Mouse (Mus musculus) neutrophil, adult 5-6 weeks (primary cell): ENCODE data around the gene Tarbp1. TPM values are rescaled to one million over a fixed set of nuclear protein-coding genes. Genes with fewer than 3 reads are reported as not detected.
A peak's percentile ranks its signal among the peaks of the same experiment; 100 is the strongest.
"Not testable (repeated sequence)": the region's sequence is repeated elsewhere in the genome, so short reads cannot be mapped to it uniquely, and the experiment has no call there.

Source experiments
- ATAC-seq: fragments of 151-379, 151-347 bp; 2 replicates; pipeline ENCODE4 v1.8.0; 2017; ENCODE audit warnings: mild to moderate bottlenecking, moderate TSS enrichment; ENCODE audit not compliant: insufficient number of reproducible peaks, poor library complexity, low FRiP score, severe bottlenecking; ENCODE audit errors: extremely low read depth
- total RNA-seq: library from RNA; stranded (forward); fragments of 200-1000 nt; gene quantifications from 2 replicates; pipeline ENCODE4 v1.2.3, GENCODE M21; 2017

Gene Tarbp1
- total RNA-seq, 1 experiment from 2014 or later, result 3.1 TPM

DNA sequence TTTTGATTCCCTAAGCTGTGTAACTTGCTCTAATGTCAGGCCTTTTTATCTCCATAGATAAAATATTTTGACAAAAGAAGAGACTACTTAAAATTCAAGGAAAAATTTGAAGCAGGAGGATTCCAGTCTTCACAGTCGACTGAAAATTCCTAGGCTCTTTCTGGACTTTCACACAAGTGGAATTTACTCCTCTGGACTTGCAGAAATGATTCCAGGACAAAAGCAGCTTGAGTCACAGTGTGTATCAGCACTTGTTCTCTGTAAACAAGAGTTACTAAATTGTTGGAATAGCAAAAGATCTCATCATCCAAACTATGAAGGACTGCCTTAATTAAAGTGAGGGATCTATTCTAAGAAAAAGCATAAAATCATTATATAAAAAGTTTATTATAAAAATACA lies 49.9 kb downstream of the Tarbp1 start:
- no peak for ATAC-seq

DNA sequence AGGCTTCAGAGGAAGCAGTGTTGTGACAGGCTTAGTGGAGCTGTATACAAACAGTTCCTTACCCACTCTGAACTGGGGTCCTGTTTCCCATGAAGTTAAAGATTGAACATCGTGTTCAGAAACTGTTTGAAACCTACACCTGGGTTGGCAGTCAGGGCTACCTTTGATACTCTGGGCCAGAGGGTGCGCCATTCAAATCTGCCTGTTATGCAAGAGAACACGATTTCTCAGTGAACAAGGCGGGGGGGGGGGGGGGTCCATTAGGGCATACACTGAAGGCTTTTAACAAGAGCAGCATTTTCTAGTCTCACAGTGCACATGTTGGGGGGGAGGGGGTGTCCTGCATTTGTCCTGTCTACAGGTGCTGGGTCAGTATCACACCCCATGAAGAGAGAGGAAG lies 50.7 kb downstream of the Tarbp1 start:
- ATAC-seq, result no peak

DNA sequence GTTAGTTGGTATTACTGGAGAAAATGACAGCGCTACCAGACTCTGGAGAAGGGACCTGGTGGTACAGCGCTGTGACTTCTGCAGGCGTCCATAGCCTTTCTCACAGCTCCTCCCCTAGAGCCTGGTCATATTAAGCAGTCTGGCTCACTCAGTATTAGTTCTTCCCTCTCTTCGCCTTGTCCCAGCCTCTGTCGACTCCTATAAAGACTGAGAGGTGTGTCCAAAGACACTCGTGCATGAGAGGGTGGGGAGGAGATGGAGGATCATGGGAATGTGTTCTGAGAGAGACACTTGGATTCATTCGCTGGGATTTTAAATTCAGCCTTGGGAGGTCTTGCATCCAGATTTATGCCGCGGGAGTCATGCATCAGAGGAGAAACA lies 52.0 kb downstream of the Tarbp1 start:
- ATAC-seq, result no peak

DNA sequence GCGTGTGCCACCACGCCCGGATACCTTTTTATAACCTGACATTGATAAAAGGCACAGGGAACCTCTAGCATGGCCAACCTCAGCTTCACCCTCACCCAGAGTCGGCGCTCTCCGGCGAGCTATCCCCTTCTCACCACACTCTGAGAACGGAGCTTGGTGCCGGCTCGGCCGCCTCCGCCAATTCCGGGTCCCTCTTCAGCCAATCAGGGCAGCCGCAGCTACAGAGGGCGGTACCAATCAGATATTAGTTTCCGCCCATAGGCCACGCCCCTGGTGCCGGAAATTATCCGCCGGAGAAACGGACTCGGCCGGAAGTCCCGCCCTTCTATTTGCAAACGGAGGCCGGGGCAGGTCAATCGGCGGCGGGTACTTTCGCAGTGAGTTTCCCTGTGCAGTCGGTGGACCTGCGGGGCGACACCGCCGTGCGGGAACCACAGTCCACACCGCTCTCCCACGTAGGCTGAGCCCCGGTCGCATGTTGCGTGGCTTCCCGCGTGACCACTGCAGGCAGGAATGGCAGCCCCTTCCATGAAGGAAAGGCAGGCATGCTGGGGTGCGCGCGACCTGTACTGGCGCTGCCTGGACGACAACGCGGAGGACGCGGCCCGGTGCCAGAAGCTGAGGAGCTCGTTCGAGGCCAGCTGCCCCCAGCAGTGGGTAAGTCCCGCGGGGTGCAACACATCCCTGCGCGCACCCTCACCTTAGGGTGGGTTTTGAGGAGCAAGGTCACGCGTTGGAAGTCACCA lies 52.5 kb downstream of the Tarbp1 start, which contains the start of gene Coa6:
Coa6 (plus strand) TSS at position 342 of the 746 bp plus-strand sequence.
- ATAC-seq, result peak; percentile 98

DNA sequence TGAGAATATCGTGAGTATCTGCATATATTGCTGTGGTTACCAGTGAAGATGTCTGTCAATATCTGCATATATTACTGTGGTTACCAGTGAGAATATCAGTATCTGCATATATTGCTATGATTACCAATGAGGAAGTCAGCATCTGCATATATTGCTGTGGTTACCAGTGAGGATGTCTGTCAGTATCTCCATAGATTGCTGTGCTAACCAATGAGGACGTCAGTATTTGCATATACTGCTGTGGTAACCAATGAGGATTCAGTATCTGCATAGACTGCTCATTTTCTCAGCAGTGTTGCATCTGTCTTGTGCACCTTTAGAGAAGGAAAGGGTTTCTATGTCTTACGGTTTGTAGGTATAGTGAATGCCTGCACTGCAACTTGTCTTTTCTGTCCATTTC lies 54.0 kb downstream of the Tarbp1 start:
- ATAC-seq, result no peak

DNA sequence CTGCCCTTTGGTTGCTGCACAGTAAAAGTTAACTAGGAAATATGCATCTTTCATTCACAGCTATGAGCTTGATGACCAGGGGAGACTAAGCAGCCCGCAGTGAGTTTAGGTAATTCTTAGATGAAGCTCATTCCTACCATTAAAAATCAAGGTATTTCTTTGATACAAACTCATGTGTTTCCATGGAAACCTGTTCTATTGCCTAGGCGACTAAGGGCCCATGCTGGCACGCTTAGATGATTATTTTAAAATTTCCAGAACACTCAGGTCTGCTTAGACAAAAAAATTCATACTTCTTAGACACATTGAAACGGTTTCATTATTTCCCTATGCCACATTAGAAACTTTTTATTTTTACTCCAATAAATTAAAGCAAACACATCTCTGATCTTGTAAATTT lies 69.8 kb downstream of the Tarbp1 start:
- ATAC-seq, result no peak

DNA sequence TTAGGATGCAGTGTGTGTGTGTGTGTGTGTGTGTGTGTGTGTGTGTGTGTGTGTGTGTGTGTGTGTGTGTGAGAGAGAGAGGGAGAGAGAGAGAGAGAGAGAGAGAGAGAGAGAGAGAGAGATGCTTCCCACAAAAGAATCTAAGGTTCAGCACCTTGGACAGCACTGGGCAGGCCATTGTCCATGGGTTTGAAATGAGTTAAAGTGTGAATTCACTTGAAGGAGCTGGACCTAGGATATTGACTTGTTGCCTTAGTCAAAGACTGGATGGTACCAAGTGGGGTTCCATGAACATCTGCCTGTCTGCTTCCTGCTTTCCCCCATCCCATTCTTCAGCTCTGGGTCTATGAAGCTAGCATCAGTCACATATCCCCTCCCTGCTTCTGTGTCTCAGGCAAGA lies 70.3 kb downstream of the Tarbp1 start:
- not testable (repeated sequence) for ATAC-seq

DNA sequence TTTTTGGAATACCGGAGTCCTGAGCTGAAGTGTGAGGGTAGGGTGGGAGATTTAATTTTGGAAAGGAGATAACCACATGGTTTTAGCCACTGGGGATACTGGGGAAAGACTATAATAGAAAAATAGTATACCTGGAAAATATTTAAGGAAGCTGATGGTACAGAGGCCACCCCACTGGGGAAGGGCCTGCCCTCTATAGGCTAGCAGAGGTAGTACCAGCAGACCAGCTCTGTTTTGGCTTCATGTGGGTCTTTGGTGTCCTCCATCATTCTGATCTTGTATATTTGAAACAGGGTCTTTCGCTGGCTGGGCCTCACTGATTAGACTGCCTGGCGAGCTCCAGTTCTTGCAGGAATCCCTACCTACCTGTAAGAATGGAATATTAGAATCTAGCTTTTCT lies 76.5 kb downstream of the Tarbp1 start:
- no peak for ATAC-seq

DNA sequence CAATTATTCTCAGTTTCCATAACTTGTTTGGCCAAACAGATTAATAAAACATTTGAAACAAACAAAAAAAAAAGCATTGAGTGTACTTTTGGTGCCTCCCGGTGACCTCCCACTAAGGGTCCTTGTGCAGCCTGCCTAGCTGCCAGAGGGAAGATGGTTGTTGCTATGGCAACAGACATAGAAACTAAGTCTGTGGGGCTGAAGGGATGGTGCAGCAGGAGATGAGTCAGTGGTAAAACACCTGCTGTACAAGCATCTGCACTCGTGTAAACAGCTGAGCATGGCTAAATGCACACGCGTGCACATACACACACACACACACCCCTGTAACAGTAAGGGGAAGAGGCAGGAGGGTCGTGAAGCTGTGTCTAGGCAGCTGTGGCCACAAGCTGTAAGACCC lies 78.9 kb downstream of the Tarbp1 start:
- ATAC-seq, result no peak

DNA sequence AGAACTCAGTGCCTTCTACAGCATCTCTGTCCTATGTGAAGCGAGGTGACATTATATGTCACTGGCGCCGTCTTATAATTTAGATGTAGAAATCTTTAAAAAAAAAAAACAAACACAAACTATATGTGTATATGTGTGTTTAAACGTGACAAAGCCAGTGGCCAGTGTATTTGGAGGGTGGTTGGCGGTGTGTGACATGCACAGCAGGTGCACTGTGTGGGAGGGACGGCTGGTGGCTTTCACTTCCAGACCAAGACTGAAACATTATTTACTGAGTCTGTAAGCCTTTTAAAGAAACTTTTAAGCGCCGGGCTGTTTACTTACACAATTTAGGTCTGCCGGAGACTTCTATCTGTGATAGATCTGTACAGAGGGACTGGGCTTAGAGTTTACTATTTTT lies 79.5 kb downstream of the Tarbp1 start:
- no peak for ATAC-seq

DNA sequence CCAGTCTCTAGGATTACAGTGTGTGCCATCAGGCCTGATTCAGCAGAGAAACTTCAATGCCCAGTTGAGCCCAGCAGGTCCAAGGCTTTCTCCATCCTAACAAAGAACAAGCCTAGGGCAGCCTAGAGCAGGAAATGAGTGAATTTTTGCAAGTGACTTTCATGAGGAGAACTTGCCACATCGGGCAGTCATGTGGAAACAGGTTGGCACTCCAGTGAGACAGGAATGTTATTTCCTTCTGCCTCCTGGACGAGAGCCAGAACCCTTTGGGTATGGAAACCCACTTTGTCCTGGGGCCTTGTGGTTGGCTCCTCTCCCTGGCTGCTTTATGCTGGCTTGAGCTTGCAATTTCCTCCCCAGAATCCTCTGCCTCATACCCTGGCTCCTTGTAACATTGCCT lies 83.3 kb downstream of the Tarbp1 start:
- no peak for ATAC-seq

DNA sequence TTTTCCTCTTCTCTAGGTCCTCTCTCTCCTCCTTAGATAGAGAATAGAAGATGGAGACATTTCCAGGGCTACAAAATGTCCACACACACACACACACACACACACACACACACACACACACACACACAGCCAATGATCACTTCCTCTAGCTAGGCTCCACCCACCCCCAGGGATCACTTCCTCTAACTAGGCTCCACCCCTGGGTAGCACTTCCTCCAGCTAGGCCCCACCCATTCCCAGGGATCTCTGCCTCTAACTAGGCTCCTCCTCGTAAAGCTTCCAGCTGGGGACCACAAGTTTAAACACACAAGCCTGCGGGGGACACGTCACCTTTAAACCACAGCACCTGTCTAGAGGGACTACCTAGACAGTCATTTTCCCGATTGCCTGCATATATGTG lies 87.3 kb downstream of the Tarbp1 start:
- ATAC-seq, result no peak

DNA sequence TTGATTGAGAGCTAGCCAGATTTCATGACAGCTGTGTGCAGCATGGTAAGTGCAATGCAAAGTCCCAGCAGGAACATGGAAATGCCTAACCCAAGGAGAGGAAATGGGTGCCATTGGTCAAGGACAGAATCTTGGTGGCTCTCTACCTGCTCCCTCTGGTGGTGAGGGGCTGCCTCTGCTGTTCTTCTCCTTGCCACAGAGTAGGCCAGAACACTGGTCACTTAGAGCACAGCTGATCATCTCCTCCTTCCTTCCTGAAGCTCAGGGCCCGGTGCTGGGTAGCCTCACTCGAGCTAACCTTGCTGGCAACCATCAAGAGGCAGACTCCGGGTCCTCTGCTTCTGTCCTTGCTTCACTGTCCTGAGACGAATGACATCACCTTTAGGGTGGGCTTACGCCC lies 92.1 kb downstream of the Tarbp1 start:
- ATAC-seq, result no peak

DNA sequence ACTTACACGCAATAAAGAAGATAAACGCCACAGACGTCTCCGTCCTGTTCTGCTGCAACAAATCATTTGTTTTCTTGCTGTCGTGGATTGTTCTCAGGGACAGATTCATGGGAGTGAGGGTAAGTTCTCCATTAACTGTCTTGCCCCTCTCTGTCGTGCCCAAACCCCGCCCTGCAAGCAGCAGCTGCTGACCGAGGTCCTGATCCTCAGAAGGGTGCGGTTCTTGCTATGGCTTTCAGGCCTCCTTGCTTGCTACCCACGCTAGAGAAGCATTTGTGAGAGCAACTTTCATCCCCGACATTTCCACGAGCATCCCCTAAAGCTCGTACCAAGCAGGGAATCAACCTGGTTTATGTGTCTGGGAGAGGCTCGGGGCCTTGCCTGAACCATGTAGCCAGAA lies 92.6 kb downstream of the Tarbp1 start:
- no peak for ATAC-seq

DNA sequence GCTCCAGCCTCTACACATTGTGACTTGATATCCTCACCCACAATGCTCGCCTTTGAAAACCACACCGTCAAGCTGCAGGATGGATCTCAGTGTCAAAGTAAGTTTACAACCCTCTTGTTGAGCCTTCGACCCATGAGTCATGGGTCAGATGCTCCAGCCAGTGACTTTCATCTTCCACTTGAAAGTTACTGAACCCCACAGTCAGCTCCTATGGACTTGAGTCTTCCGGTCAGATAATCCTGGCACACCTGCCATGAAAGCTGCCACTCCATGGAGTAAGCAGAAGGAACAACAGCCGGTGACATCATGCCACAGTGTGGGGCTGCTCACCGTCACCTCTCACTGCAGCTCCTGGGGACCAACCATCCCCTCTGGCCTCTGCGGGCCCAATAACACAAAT lies 93.6 kb downstream of the Tarbp1 start:
- ATAC-seq, result no peak

DNA sequence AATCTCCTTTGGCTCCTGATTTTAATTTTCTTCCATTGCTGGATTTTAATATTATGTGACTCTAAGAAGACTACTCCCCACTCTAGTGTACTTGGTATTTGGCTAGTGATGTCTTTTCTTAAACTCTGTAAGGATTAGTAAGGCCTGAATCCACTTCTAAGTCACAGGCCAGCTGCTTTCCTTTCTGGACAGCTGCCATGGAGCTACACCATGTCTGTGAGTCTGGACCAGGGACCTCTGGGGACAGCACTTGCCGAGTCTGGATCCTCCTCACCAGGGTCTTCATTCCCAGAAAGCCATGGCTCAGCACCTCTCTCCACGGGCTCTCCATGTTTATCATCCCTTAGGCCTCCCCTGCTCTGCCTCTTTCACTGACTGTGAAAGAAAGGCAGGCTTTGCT lies 94.7 kb downstream of the Tarbp1 start:
- no peak for ATAC-seq

DNA sequence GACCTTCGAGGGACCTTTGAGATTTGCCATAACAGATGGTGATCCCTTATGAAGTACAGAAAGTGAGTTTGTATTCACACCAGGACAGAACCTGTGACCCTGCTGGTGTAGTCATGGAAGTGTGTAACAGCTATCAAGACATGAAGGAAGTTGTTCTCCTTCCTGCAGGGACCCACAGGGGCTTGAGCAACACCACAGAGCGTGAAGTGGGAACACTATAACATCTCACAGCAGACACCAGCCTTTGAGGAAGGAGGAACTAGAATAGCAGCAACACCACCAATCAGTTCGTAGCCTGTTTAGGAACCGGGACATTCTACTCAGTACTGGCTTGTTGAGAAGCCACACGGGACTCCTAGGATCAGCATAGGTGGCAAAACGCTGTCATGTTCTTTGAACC lies 95.3 kb downstream of the Tarbp1 start:
- no peak for ATAC-seq

Other genes starting within 250 kb of the Tarbp1 start
- gene Slc35f3, start 176.5 kb downstream of the Tarbp1 start, total RNA-seq, result not detected in 2 replicates
- 14.1 and 21.9 TPM in 2 replicates for gene Coa6, start 52.5 kb downstream of the Tarbp1 start, total RNA-seq
- gene Irf2bp2, start 118.9 kb upstream of the Tarbp1 start, total RNA-seq, result 65.3 and 69.0 TPM in 2 replicates